Mouse (Mus musculus) CH12.LX (cell line): ENCODE measurements at regions not wholly inside any gene's neighbourhood (a gene's known extent, or its start where the extent isn't known, plus 50 kb on each side); places are given as distances from the start of the nearest gene placed in this dataset.

Experiments used
- DNase-seq: peaks from one replicate; pipeline ENCODE4 v3.0.0-alpha.2; 2013; ENCODE audit errors: extremely low read depth
- H3K27ac ChIP-seq: 2 replicates; pipeline ENCODE4 v1.5.1; 2012; ENCODE audit warnings: low read depth, mild to moderate bottlenecking, control low read depth, moderate library complexity; ENCODE audit not compliant: insufficient read depth
- H3K27me3 ChIP-seq: replicated peaks from 2 replicates; pipeline ENCODE3; 2012; ENCODE audit warnings: inconsistent platforms
- H3K36me3 ChIP-seq, 2 experiments: replicated peaks in 1 of 2; 2 replicates each; pipeline versions ENCODE3 to v1.6.1; 2012; ENCODE audit warnings: inconsistent platforms in 1 of 2, low read length in 1 of 2, mild to moderate bottlenecking in 1 of 2, mixed read lengths in 1 of 2, moderate library complexity in 1 of 2; ENCODE audit not compliant: control insufficient read depth in 1 of 2, insufficient read depth in 1 of 2
- H3K4me1 ChIP-seq, 2 experiments: 2 replicates each; pipeline ENCODE4 v1.6.1; 2012; ENCODE audit warnings: inconsistent platforms in 1 of 2, moderate library complexity in 1 of 2; ENCODE audit not compliant: insufficient read depth in 2 of 2, control insufficient read depth in 1 of 2
- H3K4me2 ChIP-seq: 2 replicates; pipeline ENCODE4 v1.6.1; 2012; ENCODE audit warnings: low read depth, mild to moderate bottlenecking, control low read depth; ENCODE audit not compliant: poor library complexity, insufficient read depth, severe bottlenecking
- H3K4me3 ChIP-seq, 3 experiments: fragments of 150-350 bp in 1 of 3; sonication (generic) in 1 of 3; replicated peaks in 1 of 3; 2 replicates each; pipeline versions ENCODE3 to v1.5.1; 2011 to 2012; ENCODE audit warnings: low read depth in 2 of 3, low read length in 2 of 3, mild to moderate bottlenecking in 2 of 3, moderate library complexity in 2 of 3, control low read depth in 1 of 3, improper control_type of control experiment in 1 of 3, inconsistent platforms in 1 of 3, mixed read lengths in 1 of 3; ENCODE audit not compliant: poor library complexity in 1 of 3
- H3K79me2 ChIP-seq: replicated peaks from 2 replicates; pipeline ENCODE4 v1.6.1; 2012; ENCODE audit warnings: mild to moderate bottlenecking, moderate library complexity; ENCODE audit not compliant: control insufficient read depth, poor library complexity, insufficient read depth, severe bottlenecking; ENCODE audit errors: extremely low read depth
- H3K9ac ChIP-seq: 2 replicates; pipeline ENCODE4 v1.6.1; 2012; ENCODE audit warnings: low read depth, mild to moderate bottlenecking, control low read depth, moderate library complexity; ENCODE audit not compliant: insufficient read depth
- H3K9me3 ChIP-seq: replicated peaks from 2 replicates; pipeline ENCODE3; 2012; ENCODE audit warnings: low read length, inconsistent platforms, mixed read lengths
- ELF1 ChIP-seq: IDR thresholded peaks from 2 replicates; pipeline ENCODE4 v1.6.1; 2014; ENCODE audit warnings: low read depth, mild to moderate bottlenecking, inconsistent platforms, low read length, improper control_type of control experiment
- EP300 ChIP-seq: IDR thresholded peaks from 2 replicates; pipeline ENCODE4 v1.6.1; 2011; ENCODE audit warnings: low read length, improper control_type of control experiment
- ETS1 ChIP-seq: conservative IDR thresholded peaks from 2 replicates; pipeline ENCODE4 v1.6.1; 2012; ENCODE audit warnings: low read depth, mild to moderate bottlenecking, inconsistent platforms, low read length, improper control_type of control experiment, moderate library complexity
- GABPA ChIP-seq: IDR thresholded peaks from 2 replicates; pipeline ENCODE4 v1.6.1; 2012; ENCODE audit warnings: low read depth, low read length, improper control_type of control experiment, inconsistent platforms; ENCODE audit not compliant: insufficient replicate concordance
- HCFC1 ChIP-seq: IDR thresholded peaks from 2 replicates; pipeline ENCODE4 v1.6.1; 2012; ENCODE audit warnings: low read depth, mild to moderate bottlenecking, inconsistent platforms, low read length, improper control_type of control experiment
- IRF4 ChIP-seq: IDR thresholded peaks from 2 replicates; pipeline ENCODE4 v1.6.1; 2014; ENCODE audit warnings: low read depth, mild to moderate bottlenecking, inconsistent platforms, low read length, improper control_type of control experiment
- KAT2A ChIP-seq: IDR thresholded peaks from 2 replicates; pipeline ENCODE4 v1.6.1; 2012; ENCODE audit warnings: low read length, improper control_type of control experiment, inconsistent platforms; ENCODE audit not compliant: insufficient replicate concordance
- MAFK ChIP-seq: IDR thresholded peaks from 2 replicates; pipeline ENCODE4 v1.6.1; 2011; ENCODE audit warnings: low read length, improper control_type of control experiment; ENCODE audit not compliant: insufficient replicate concordance
- MAZ ChIP-seq: IDR thresholded peaks from 2 replicates; pipeline ENCODE4 v1.6.1; 2012; ENCODE audit warnings: low read depth, mild to moderate bottlenecking, inconsistent platforms, low read length, improper control_type of control experiment, moderate library complexity
- MEF2A ChIP-seq: IDR thresholded peaks from 2 replicates; pipeline ENCODE4 v1.6.1; 2014; ENCODE audit warnings: low read depth, mild to moderate bottlenecking, inconsistent platforms, low read length, improper control_type of control experiment, borderline replicate concordance
- NELFE ChIP-seq: IDR thresholded peaks from 2 replicates; pipeline ENCODE4 v1.6.1; 2011; ENCODE audit warnings: low read depth, low read length, improper control_type of control experiment
- NRF1 ChIP-seq: IDR thresholded peaks from 2 replicates; pipeline ENCODE4 v1.6.1; 2014; ENCODE audit warnings: low read depth, mild to moderate bottlenecking, inconsistent platforms, low read length, improper control_type of control experiment, moderate library complexity
- PAX5 ChIP-seq: IDR thresholded peaks from 2 replicates; pipeline ENCODE4 v1.6.1; 2012; ENCODE audit warnings: low read length, inconsistent platforms, mixed read lengths
- POLR2A ChIP-seq: IDR thresholded peaks from 2 replicates; pipeline ENCODE4 v1.6.1; 2011; ENCODE audit warnings: low read depth, mild to moderate bottlenecking, improper control_type of control experiment, low read length
- RAD21 ChIP-seq: IDR thresholded peaks from 2 replicates; pipeline ENCODE4 v1.6.1; 2011; ENCODE audit warnings: low read depth, mild to moderate bottlenecking, low read length, improper control_type of control experiment, moderate library complexity
- RCOR1 ChIP-seq: conservative IDR thresholded peaks from 2 replicates; pipeline ENCODE4 v1.6.1; 2012; ENCODE audit warnings: low read depth, mild to moderate bottlenecking, inconsistent platforms, low read length, improper control_type of control experiment
- SMC3 ChIP-seq: IDR thresholded peaks from 2 replicates; pipeline ENCODE4 v1.6.1; 2011; ENCODE audit warnings: low read depth, low read length, improper control_type of control experiment
- TBP ChIP-seq: conservative IDR thresholded peaks from 2 replicates; pipeline ENCODE4 v1.6.1; 2011; ENCODE audit warnings: low read depth, low read length, improper control_type of control experiment
- TCF12 ChIP-seq: IDR thresholded peaks from 2 replicates; pipeline ENCODE4 v1.6.1; 2014; ENCODE audit warnings: low read depth, mild to moderate bottlenecking, inconsistent platforms, low read length, improper control_type of control experiment
- UBTF ChIP-seq: IDR thresholded peaks from 2 replicates; pipeline ENCODE4 v1.6.1; 2012; ENCODE audit warnings: low read depth, mild to moderate bottlenecking, inconsistent platforms, low read length, improper control_type of control experiment, moderate library complexity
- USF1 ChIP-seq: IDR thresholded peaks from 2 replicates; pipeline ENCODE4 v1.6.1; 2014; ENCODE audit warnings: low read depth, mild to moderate bottlenecking, inconsistent platforms, low read length, improper control_type of control experiment
- USF2 ChIP-seq: conservative IDR thresholded peaks from 2 replicates; pipeline ENCODE4 v1.6.1; 2011; ENCODE audit warnings: low read depth, low read length, improper control_type of control experiment
- ZKSCAN1 ChIP-seq: IDR thresholded peaks from 2 replicates; pipeline ENCODE4 v1.6.1; 2012; ENCODE audit warnings: low read depth, inconsistent platforms, low read length, improper control_type of control experiment, borderline replicate concordance
- dilution Hi-C: fragments of 300-500 bp; cut with MboI; formaldehyde crosslinking; loops from 2 replicates; pipeline ENCODE4 v1.14.3; 2020; ENCODE audit warnings: low sequenced_read_pairs; ENCODE audit not compliant: extremely low pct_unique_long_range_greater_than_20kb, extremely low pct_ligation_motif_present
- in situ Hi-C: fragments of 300-500 bp; cut with MboI; formaldehyde crosslinking; loops from 3 replicates; pipeline ENCODE4 v1.14.3; 2019; ENCODE audit warnings: low sequenced_read_pairs, low pct_ligation_motif_present, low pct_unique_long_range_greater_than_20kb, mixed read lengths

- H3K79me2 ChIP-seq = no peaks in the 10 kb centered on the region
- no peak overlapping the region for H3K4me3 ChIP-seq
- H3K9me3 ChIP-seq = no peaks in the 10 kb centered on the region
- dilution Hi-C loops (no loop called here), in situ Hi-C loops (no loop called here)
- H3K27ac ChIP-seq = no peak overlapping the region
- no peak overlapping the region for H3K9ac ChIP-seq
- H3K27me3 ChIP-seq = no peaks in the 10 kb centered on the region
- no peaks in the 10 kb centered on the region for H3K4me1 ChIP-seq
- H3K36me3 ChIP-seq = no peaks in the 10 kb centered on the region
- no peak overlapping the region for H3K4me2 ChIP-seq
- no peak for DNase-seq
- TF ChIP-seq ELF1 (no peak), MAZ (no peak), USF1 (no peak), USF2 (no peak), MEF2A (no peak), SMC3 (no peak), RCOR1 (no peak), EP300 (no peak), NELFE (no peak), TCF12 (no peak)
These were observed 916.9 kb upstream of the Gm7489 start for GRCm38 (mm10) chr15:52967801-52968235.

DNA sequence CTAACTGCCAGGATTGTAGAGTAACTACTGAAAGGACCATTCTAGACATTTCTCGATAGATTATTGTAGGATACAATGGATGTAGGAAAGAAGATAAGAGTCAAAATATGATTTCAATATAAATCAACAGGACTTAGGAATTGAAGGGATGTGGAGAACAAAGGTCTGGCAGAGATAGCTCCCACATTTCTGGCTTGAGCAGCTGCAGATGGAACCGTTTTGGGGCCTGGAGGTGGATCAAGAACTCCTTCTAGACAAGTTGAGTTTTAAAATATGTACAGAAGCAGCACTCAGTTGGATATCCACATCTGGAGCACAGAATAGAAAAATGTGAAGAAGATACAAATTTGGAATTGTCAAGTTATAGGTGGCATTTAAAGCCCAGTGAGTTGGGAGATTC lies 901.9 kb upstream of the Gm7489 start:
- in situ Hi-C loops (no loop called here), dilution Hi-C loops (no loop called here)
- H3K27ac ChIP-seq = no peak overlapping the region
- H3K79me2 ChIP-seq = no peaks in the 10 kb centered on the region
- no peaks in the 10 kb centered on the region for H3K27me3 ChIP-seq
- H3K4me1 ChIP-seq = no peaks in the 10 kb centered on the region
- TF ChIP-seq HCFC1 = no peak
- TF ChIP-seq MAFK = no peak
- no peak for TF ChIP-seq UBTF
- no peak for TF ChIP-seq PAX5
- TF ChIP-seq KAT2A = no peak
- TF ChIP-seq EP300 = no peak
- no peak for TF ChIP-seq TCF12
- no peak for TF ChIP-seq IRF4
- TF ChIP-seq RAD21 = no peak
- no peak for TF ChIP-seq RCOR1
- TF ChIP-seq POLR2A = no peak
- TF ChIP-seq ZKSCAN1 = no peak
- no peak for TF ChIP-seq NRF1
- TF ChIP-seq TBP = no peak
- TF ChIP-seq USF2 = no peak
- no peak for TF ChIP-seq USF1
- no peak for TF ChIP-seq GABPA
- no peak for TF ChIP-seq ETS1
- TF ChIP-seq, all 38 proteins: peak for 0
- Histone ChIP-seq H3K4me2 (no peak overlapping the region), H3K4me3 (no peak overlapping the region), H3K9ac (no peak overlapping the region), H3K36me3 (no peaks in the 10 kb centered on the region), H3K9me3 (no peaks in the 10 kb centered on the region)
- no peak for DNase-seq
